Mouse (Mus musculus): ENCODE measurements at regions not wholly inside any gene's neighbourhood (a gene's known extent, or its start where the extent isn't known, plus 50 kb on each side); places are given as distances from the start of the nearest gene placed in this dataset.

GRCm38 (mm10) chr8:118124993-118125392 lies 158.5 kb upstream of the Cdh13 start:
- TF ChIP-seq EP300 (IDR thresholded peaks at IDR 0.05; ENCODE audit: low read depth) (no peak), CTCF (IDR thresholded peaks at IDR 0.05; ENCODE audit: low read depth) (no peak)
- Histone ChIP-seq H3K36me3 (replicated peaks; ENCODE audit: control insufficient read depth, insufficient read depth, low read depth) (no peaks in the 10 kb centered on the region), H3K27ac (no peak overlapping the region), H3K27me3 (ENCODE audit: control insufficient read depth, insufficient read depth, low read length) (no peaks in the 10 kb centered on the region), H3K9ac (replicated peaks) (no peak overlapping the region), H3K4me3 (ENCODE audit: insufficient read depth in 1 of 2, low read depth in 2 of 2, low read length in 2 of 2) (no peak overlapping the region), H3K4me1 (replicated peaks; ENCODE audit: control insufficient read depth in 2 of 2, insufficient read depth in 2 of 2, low read length in 1 of 2) (no peaks in the 10 kb centered on the region), H3K9me3 (ENCODE audit: control insufficient read depth, low read length) (no peaks in the 10 kb centered on the region), H3K4me2 (ENCODE audit: low read depth) (no peak overlapping the region)
- ATAC-seq (ENCODE audit: insufficient read depth) (no peak), DNase-seq (ENCODE audit: low read depth in 3 of 3, low spot score in 3 of 3) (no peak)
- WGBS (ENCODE audit: insufficient replicate concordance), result 60% methylated on average over 7 of the region's 7 CpGs

DNA sequence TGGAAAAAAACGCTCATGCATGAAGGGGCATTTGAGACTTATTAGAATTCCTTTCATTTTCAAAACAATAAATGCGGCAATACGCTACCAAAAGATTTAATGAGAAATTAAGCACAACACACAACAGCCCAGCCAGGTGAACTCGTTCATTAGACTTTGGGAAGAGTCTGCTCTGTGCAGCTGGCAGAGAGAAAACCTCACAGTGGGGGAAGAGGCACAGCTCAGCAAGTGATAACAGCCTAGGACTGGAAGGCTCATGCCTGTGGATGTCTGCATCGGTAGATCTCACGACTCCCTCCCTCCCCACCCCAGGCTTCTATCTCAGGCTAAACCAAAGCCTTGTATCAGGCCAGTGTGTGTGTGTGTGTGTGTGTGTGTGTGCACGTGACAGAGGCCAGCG lies 169.3 kb upstream of the Cdh13 start:
- 54% methylated on average over 8 of the region's 8 CpGs for WGBS (ENCODE audit: insufficient replicate concordance)
- no peak for TF ChIP-seq CTCF (IDR thresholded peaks at IDR 0.05; ENCODE audit: low read depth)
- no peak for TF ChIP-seq EP300 (IDR thresholded peaks at IDR 0.05; ENCODE audit: low read depth)
- Histone ChIP-seq H3K27me3 (ENCODE audit: control insufficient read depth, insufficient read depth, low read length) (no peaks in the 10 kb centered on the region), H3K9me3 (ENCODE audit: control insufficient read depth, low read length) (no peaks in the 10 kb centered on the region), H3K9ac (replicated peaks) (no peak overlapping the region), H3K4me3 (ENCODE audit: insufficient read depth in 1 of 2, low read depth in 2 of 2, low read length in 2 of 2) (no peak overlapping the region), H3K4me2 (ENCODE audit: low read depth) (no peak overlapping the region), H3K27ac (no peak overlapping the region), H3K4me1 (replicated peaks; ENCODE audit: control insufficient read depth in 2 of 2, insufficient read depth in 2 of 2, low read length in 1 of 2) (no peaks in the 10 kb centered on the region), H3K36me3 (replicated peaks; ENCODE audit: control insufficient read depth, insufficient read depth, low read depth) (no peaks in the 10 kb centered on the region)
- ATAC-seq (ENCODE audit: insufficient read depth) (no peak), DNase-seq (ENCODE audit: low read depth in 3 of 3, low spot score in 3 of 3) (no peak)

- Histone ChIP-seq H3K4me2 (ENCODE audit: low read depth) (no peak overlapping the region), H3K27ac (no peak overlapping the region), H3K4me1 (replicated peaks; ENCODE audit: control insufficient read depth in 2 of 2, insufficient read depth in 2 of 2, low read length in 1 of 2) (no peaks in the 10 kb centered on the region), H3K27me3 (ENCODE audit: control insufficient read depth, insufficient read depth, low read length) (no peaks in the 10 kb centered on the region), H3K9ac (replicated peaks) (no peak overlapping the region), H3K4me3 (ENCODE audit: insufficient read depth in 1 of 2, low read depth in 2 of 2, low read length in 2 of 2) (no peak overlapping the region), H3K9me3 (ENCODE audit: control insufficient read depth, low read length) (no peaks in the 10 kb centered on the region), H3K36me3 (replicated peaks; ENCODE audit: control insufficient read depth, insufficient read depth, low read depth) (no peaks in the 10 kb centered on the region)
- 79% methylated on average over 14 of the region's 14 CpGs for WGBS (ENCODE audit: insufficient replicate concordance)
- DNase-seq (ENCODE audit: low read depth in 3 of 3, low spot score in 3 of 3) (no peak), ATAC-seq (ENCODE audit: insufficient read depth) (no peak)
- TF ChIP-seq CTCF (IDR thresholded peaks at IDR 0.05; ENCODE audit: low read depth) (no peak), EP300 (IDR thresholded peaks at IDR 0.05; ENCODE audit: low read depth) (no peak)
Observed at GRCm38 (mm10) chr8:118104464-118105050, 179.0 kb upstream of the Cdh13 start.

DNA sequence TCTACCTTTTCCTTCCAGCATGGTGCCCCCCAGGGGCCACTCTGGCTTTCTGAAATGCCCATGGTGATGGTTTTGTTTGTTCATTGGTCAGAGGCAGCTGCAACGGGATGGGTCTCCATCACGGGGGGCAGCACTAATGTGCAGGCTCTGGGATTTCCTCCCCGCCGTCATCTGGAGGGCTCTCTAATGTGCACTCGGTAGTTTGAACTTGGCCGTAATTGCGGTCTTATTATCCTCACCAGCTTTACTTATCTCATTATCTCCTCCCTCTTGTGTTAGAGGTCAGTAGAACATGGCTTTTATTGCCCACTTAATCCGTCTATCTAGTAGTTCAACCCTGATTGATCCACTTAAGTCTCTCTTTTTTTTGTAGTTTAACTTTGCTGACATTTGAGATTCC lies 182.2 kb upstream of the Cdh13 start:
- Histone ChIP-seq H3K36me3 (replicated peaks; ENCODE audit: control insufficient read depth, insufficient read depth, low read depth) (no peaks in the 10 kb centered on the region), H3K9me3 (ENCODE audit: control insufficient read depth, low read length) (no peaks in the 10 kb centered on the region), H3K4me3 (ENCODE audit: insufficient read depth in 1 of 2, low read depth in 2 of 2, low read length in 2 of 2) (no peak overlapping the region), H3K27ac (no peak overlapping the region), H3K27me3 (ENCODE audit: control insufficient read depth, insufficient read depth, low read length) (no peaks in the 10 kb centered on the region), H3K9ac (replicated peaks) (no peak overlapping the region), H3K4me1 (replicated peaks; ENCODE audit: control insufficient read depth in 2 of 2, insufficient read depth in 2 of 2, low read length in 1 of 2) (no peaks in the 10 kb centered on the region), H3K4me2 (ENCODE audit: low read depth) (no peak overlapping the region)
- TF ChIP-seq CTCF (IDR thresholded peaks at IDR 0.05; ENCODE audit: low read depth), result no peak
- no peak for TF ChIP-seq EP300 (IDR thresholded peaks at IDR 0.05; ENCODE audit: low read depth)
- no peak for ATAC-seq (ENCODE audit: insufficient read depth)
- DNase-seq (ENCODE audit: low read depth in 3 of 3, low spot score in 3 of 3), result no peak
- 71% methylated on average over 8 of the region's 8 CpGs for WGBS (ENCODE audit: insufficient replicate concordance)

GRCm38 (mm10) chr8:118062736-118063135 lies 220.8 kb upstream of the Cdh13 start:
- Histone ChIP-seq H3K4me2 (ENCODE audit: low read depth) (no peak overlapping the region), H3K4me1 (replicated peaks; ENCODE audit: control insufficient read depth in 2 of 2, insufficient read depth in 2 of 2, low read length in 1 of 2) (no peaks in the 10 kb centered on the region), H3K36me3 (replicated peaks; ENCODE audit: control insufficient read depth, insufficient read depth, low read depth) (no peaks in the 10 kb centered on the region), H3K4me3 (ENCODE audit: insufficient read depth in 1 of 2, low read depth in 2 of 2, low read length in 2 of 2) (no peak overlapping the region), H3K9ac (replicated peaks) (no peak overlapping the region), H3K27me3 (ENCODE audit: control insufficient read depth, insufficient read depth, low read length) (no peaks in the 10 kb centered on the region), H3K27ac (no peak overlapping the region), H3K9me3 (ENCODE audit: control insufficient read depth, low read length) (no peaks in the 10 kb centered on the region)
- WGBS (ENCODE audit: insufficient replicate concordance), result 60% methylated on average over 5 of the region's 5 CpGs
- TF ChIP-seq CTCF (IDR thresholded peaks at IDR 0.05; ENCODE audit: low read depth) (no peak), EP300 (IDR thresholded peaks at IDR 0.05; ENCODE audit: low read depth) (no peak)
- DNase-seq (ENCODE audit: low read depth in 3 of 3, low spot score in 3 of 3) (no peak), ATAC-seq (ENCODE audit: insufficient read depth) (no peak)
